Mouse (Mus musculus) small intestine, adult 2 months (tissue): ENCODE results near the gene Sept9.
A peak's percentile ranks its signal among the peaks of the same experiment; 100 is the strongest.

Experiments used
- CTCF ChIP-seq: fragments of 200-500 bp; IDR thresholded peaks from 2 replicates; pipeline ENCODE4 v1.5.1; 2012; ENCODE audit warnings: low read depth, mild to moderate bottlenecking, control low read depth, inconsistent platforms, low read length, moderate library complexity, mixed read lengths; ENCODE audit not compliant: insufficient replicate concordance, insufficient read length; ENCODE audit errors: extremely low read depth
- POLR2A ChIP-seq: fragments of 200-500 bp; IDR thresholded peaks from 2 replicates; pipeline ENCODE4 v1.6.1; 2012; ENCODE audit warnings: low read depth, mild to moderate bottlenecking, control low read depth, inconsistent platforms, low read length, moderate library complexity

GRCm38 (mm10) chr11:117312936-117313335 lies 113.5 kb downstream of the Sept9 start:
- TF ChIP-seq CTCF: peak; percentile 67
- no peak for TF ChIP-seq POLR2A
